Mouse (Mus musculus) C2C12 (cell line): Measurements from ENCODE around the gene Soat2.

ENCODE experiments used
- CEBPB ChIP-seq: IDR thresholded peaks from one replicate; pipeline ENCODE4 v1.6.1; 2011; ENCODE audit warnings: low read depth, mild to moderate bottlenecking, control low read depth, moderate library complexity
- CTCF ChIP-seq: IDR thresholded peaks from one replicate; pipeline ENCODE4 v1.5.1; 2011; ENCODE audit not compliant: control insufficient read depth, insufficient read depth, insufficient read length
- FOSL1 ChIP-seq: IDR thresholded peaks from one replicate; pipeline ENCODE4 v1.8.0; 2011; ENCODE audit warnings: mild to moderate bottlenecking, low read length; ENCODE audit not compliant: poor library complexity, insufficient read depth, severe bottlenecking
- MAX ChIP-seq: IDR thresholded peaks from one replicate; pipeline ENCODE4 v1.6.1; 2011; ENCODE audit warnings: mild to moderate bottlenecking, control low read depth
- MYOD1 ChIP-seq: IDR thresholded peaks from one replicate; pipeline ENCODE4 v1.6.1; 2011; ENCODE audit warnings: low read depth; ENCODE audit not compliant: control insufficient read depth, insufficient read length
- MYOG ChIP-seq: IDR thresholded peaks from one replicate; pipeline ENCODE4 v1.6.1; 2011; ENCODE audit not compliant: control insufficient read depth, insufficient read length; ENCODE audit errors: extremely low read depth
- USF1 ChIP-seq: IDR thresholded peaks from one replicate; pipeline ENCODE4 v1.6.1; 2011; ENCODE audit warnings: low read depth, mild to moderate bottlenecking, control low read depth, moderate library complexity

DNA sequence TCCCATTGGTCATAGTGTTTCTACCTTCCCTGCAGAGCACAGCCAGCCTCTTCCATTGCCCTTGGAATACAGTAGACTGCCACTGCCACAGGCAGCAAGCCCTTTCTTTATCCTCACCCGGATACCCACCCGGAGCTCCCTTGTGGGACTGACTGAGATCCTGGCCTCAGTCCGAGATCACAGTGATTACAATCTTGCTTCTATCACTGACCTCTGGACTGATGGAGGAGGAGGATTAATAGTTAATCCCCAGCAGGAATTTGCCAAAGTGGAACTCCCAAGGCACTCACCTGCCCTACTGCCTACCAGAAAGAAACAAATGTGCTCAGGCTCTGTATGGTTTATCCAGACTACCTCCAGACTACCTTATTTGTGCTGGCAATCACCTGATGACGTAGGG is 765 bp upstream of the Soat2 start:
- TF ChIP-seq CTCF: no peak
- TF ChIP-seq CEBPB: no peak
- TF ChIP-seq MAX: no peak
- no peak for TF ChIP-seq MYOD1
- no peak for TF ChIP-seq USF1
- TF ChIP-seq MYOG: no peak
- TF ChIP-seq FOSL1: no peak
